In the genomic region with DNA sequence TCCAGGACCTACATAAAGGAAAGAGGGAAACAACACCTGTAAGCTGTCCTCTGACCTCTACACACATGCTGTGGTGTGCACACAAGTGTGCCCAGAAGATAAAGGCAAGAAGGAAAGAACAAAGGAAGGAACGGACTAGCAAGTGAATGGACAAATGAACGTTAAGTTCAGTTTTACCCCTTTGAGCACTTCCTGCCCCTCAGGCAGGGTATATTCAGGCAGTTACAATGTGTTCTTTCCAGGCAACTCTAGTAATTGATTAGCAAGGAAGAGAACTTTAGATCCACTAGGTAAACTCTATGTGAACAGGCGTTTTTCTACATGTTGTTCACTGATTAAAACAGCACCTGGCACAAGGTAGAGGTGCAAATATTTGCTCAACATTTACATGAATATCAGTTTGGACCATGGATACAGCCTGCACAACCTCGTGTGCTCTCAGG, we compare ENCODE assay signal across 23 mouse cellular contexts. TPM values are rescaled to one million over a fixed set of nuclear protein-coding genes. Genes with fewer than 3 reads are reported as not detected.
A peak's percentile ranks its signal among the peaks of the same experiment; 100 is the strongest.
DNase-seq lines count a peak whose midpoint lies in the region; ATAC-seq lines count a peak whose summit lies in the region.
"Had no signal": no experiment of that assay in that cellular context is flagged by ENCODE, and none has a peak within 500 bp of the region (broad histone marks: within the 10 kb centered on the region; RNA-seq: fewer than 3 reads in every experiment).

No protein-coding gene starts in this region.

- H3K4me3 ChIP-seq in intestine, embryonic 14.5 days (ENCODE audit: low read depth, low read length): no peak overlapping the region
- no peak overlapping the region for H3K4me3 ChIP-seq in intestine, embryonic 15.5 days (replicated peaks)
- no peak overlapping the region for H3K4me3 ChIP-seq in liver, embryonic 13.5 days (replicated peaks)
- H3K4me3 ChIP-seq in stomach, embryonic 14.5 days (ENCODE audit: low read depth, low read length): no peak overlapping the region
- H3K4me3 ChIP-seq: forebrain, embryonic 10.5 days; hindbrain, embryonic 12.5 days; limb, embryonic 10.5 days; neural tube, embryonic 15.5 days had no signal

- H3K4me1 ChIP-seq in intestine, embryonic 14.5 days (replicated peaks; ENCODE audit: control insufficient read depth, insufficient read depth, low read length): no peaks in the 10 kb centered on the region
- H3K4me1 ChIP-seq in intestine, embryonic 15.5 days (replicated peaks): no peaks in the 10 kb centered on the region
- H3K4me1 ChIP-seq in liver, embryonic 13.5 days (replicated peaks): no peaks in the 10 kb centered on the region; the same call in 1 of the 2 replicates
- H3K4me1 ChIP-seq in stomach, embryonic 14.5 days (ENCODE audit: control insufficient read depth, insufficient read depth, low read length): no peaks in the 10 kb centered on the region
- H3K4me1 ChIP-seq: forebrain, embryonic 10.5 days; hindbrain, embryonic 12.5 days; limb, embryonic 10.5 days; neural tube, embryonic 15.5 days had no signal

- no peak overlapping the region for H3K4me2 ChIP-seq in intestine, embryonic 14.5 days (ENCODE audit: low read length)
- no peak overlapping the region; the same call in 1 of the 2 replicates for H3K4me2 ChIP-seq in intestine, embryonic 15.5 days (replicated peaks)
- H3K4me2 ChIP-seq in liver, embryonic 13.5 days: no peak overlapping the region
- H3K4me2 ChIP-seq in stomach, embryonic 14.5 days (replicated peaks; ENCODE audit: low read depth, low read length): no peak overlapping the region
- H3K4me2 ChIP-seq: hindbrain, embryonic 12.5 days; midbrain, embryonic 11.5 days; neural tube, embryonic 15.5 days had no signal

- WGBS in intestine, embryonic 14.5 days: 59% methylated on average over 4 of the region's 4 CpGs
- WGBS in intestine, embryonic 15.5 days: 51% methylated on average over 4 of the region's 4 CpGs
- 37% methylated on average over 4 of the region's 4 CpGs for WGBS in liver, embryonic 13.5 days (ENCODE audit: insufficient replicate concordance)
- 60% methylated on average over 4 of the region's 4 CpGs for WGBS in stomach, embryonic 14.5 days

- no peaks in the 10 kb centered on the region for H3K27me3 ChIP-seq in intestine, embryonic 14.5 days (replicated peaks; ENCODE audit: control insufficient read depth, insufficient read depth, low read length)
- no peaks in the 10 kb centered on the region for H3K27me3 ChIP-seq in intestine, embryonic 15.5 days (replicated peaks)
- H3K27me3 ChIP-seq in liver, embryonic 13.5 days: no peaks in the 10 kb centered on the region
- H3K27me3 ChIP-seq in stomach, embryonic 14.5 days (ENCODE audit: control insufficient read depth, insufficient read depth, low read length): no peaks in the 10 kb centered on the region

- ATAC-seq in intestine, embryonic 14.5 days (replicated peaks; ENCODE audit: low FRiP score, low TSS enrichment, low read depth): 0 out of 2 replicates have a peak, but pooled peaks have one; percentile 30
- ATAC-seq in intestine, embryonic 15.5 days: peak; percentile 69
- peak; percentile 48 for ATAC-seq in liver, embryonic 13.5 days (ENCODE audit: low read depth)
- ATAC-seq in stomach, embryonic 14.5 days (ENCODE audit: insufficient number of reproducible peaks, insufficient read depth, low FRiP score, low read depth): peak; percentile 76
- ATAC-seq: forebrain, postnatal 0 days had no signal

- peak overlapping the region; percentile 71 for H3K27ac ChIP-seq in intestine, embryonic 14.5 days (ENCODE audit: low read depth)
- H3K27ac ChIP-seq in intestine, embryonic 15.5 days: peak overlapping the region; percentile 78
- peak overlapping the region; percentile 59 for H3K27ac ChIP-seq in liver, embryonic 13.5 days
- H3K27ac ChIP-seq in stomach, embryonic 14.5 days (ENCODE audit: low read length): peak overlapping the region; percentile 39; the same call in 1 of the 2 replicates
- H3K27ac ChIP-seq: forebrain, embryonic 10.5 days; hindbrain, embryonic 12.5 days; limb, embryonic 10.5 days; neural tube, embryonic 15.5 days had no signal

- H3K36me3 ChIP-seq in intestine, embryonic 14.5 days (ENCODE audit: control insufficient read depth, insufficient read depth, low read length): no peaks in the 10 kb centered on the region
- H3K36me3 ChIP-seq in intestine, embryonic 15.5 days: no peaks in the 10 kb centered on the region
- H3K36me3 ChIP-seq in liver, embryonic 13.5 days: no peaks in the 10 kb centered on the region
- H3K36me3 ChIP-seq in stomach, embryonic 14.5 days (ENCODE audit: control insufficient read depth, insufficient read depth, low read length): no peaks in the 10 kb centered on the region
- H3K36me3 ChIP-seq: forebrain, embryonic 10.5 days; hindbrain, embryonic 12.5 days; limb, embryonic 10.5 days; neural tube, embryonic 15.5 days had no signal

- no peaks in the 10 kb centered on the region for H3K9me3 ChIP-seq in intestine, embryonic 14.5 days (ENCODE audit: control insufficient read depth, low read length)
- H3K9me3 ChIP-seq in intestine, embryonic 15.5 days: no peaks in the 10 kb centered on the region
- no peaks in the 10 kb centered on the region for H3K9me3 ChIP-seq in liver, embryonic 13.5 days (replicated peaks)
- H3K9me3 ChIP-seq in stomach, embryonic 14.5 days (ENCODE audit: control insufficient read depth, low read depth, low read length): no peaks in the 10 kb centered on the region
- H3K9me3 ChIP-seq: forebrain, embryonic 10.5 days; hindbrain, embryonic 12.5 days; limb, embryonic 10.5 days; neural tube, embryonic 15.5 days had no signal

- H3K9ac ChIP-seq in intestine, embryonic 14.5 days (ENCODE audit: low read length): no peak overlapping the region
- no peak overlapping the region for H3K9ac ChIP-seq in intestine, embryonic 15.5 days
- H3K9ac ChIP-seq in liver, embryonic 13.5 days: no peak overlapping the region
- H3K9ac ChIP-seq in stomach, embryonic 14.5 days (replicated peaks; ENCODE audit: low read depth, low read length): no peak overlapping the region
- H3K9ac ChIP-seq: forebrain, postnatal 0 days; hindbrain, embryonic 12.5 days; neural tube, embryonic 15.5 days had no signal

- no peak for DNase-seq in intestine, embryonic 14.5 days (ENCODE audit: low spot score)
- no peak for DNase-seq in liver, embryonic 13.5 days
- no peak for DNase-seq in layer of hippocampus, adult 9-11 months
- no peak for DNase-seq in heart, adult 9 months (ENCODE audit: low spot score in 2 of 2)
- DNase-seq in adipocyte (ENCODE audit: low spot score): no peak
- DNase-seq: adrenal gland, adult 8-10 months; cerebellum, adult 11-12 months; cerebellum, postnatal 10 days; forebrain, postnatal 0 days; gastrocnemius, postnatal 25 days; heart, adult 18-20 months; kidney, postnatal 14 days; lung, adult 2 months; lung, postnatal 14 days; thymus, adult 18-20 months; thymus, postnatal 36 days had no signal

RNA-seq across cellular contexts. Expression of gene Ocln, which starts 8.3 kb away (rescaled TPM):
- polyA plus RNA-seq in intestine, embryonic 14.5 days (2014; fragmentation: Nextera tagmentation; extraction: Ambion mirVana): 71.7 and 74.6 TPM in 2 replicates
- polyA plus RNA-seq in intestine, embryonic 15.5 days (2015; fragmentation: Nextera tagmentation; extraction: Ambion mirVana): 86.9 and 89.1 TPM in 2 replicates
- polyA plus RNA-seq in liver, embryonic 13.5 days (2015; fragmentation: Nextera tagmentation; extraction: Ambion mirVana): 5.3 and 6.4 TPM in 2 replicates
- polyA plus RNA-seq in stomach, embryonic 14.5 days (2014; fragmentation: Nextera tagmentation; extraction: Ambion mirVana): 54.5 and 57.9 TPM in 2 replicates

RNA-seq across cellular contexts. Expression of gene Gtf2h2, which starts 51.9 kb away (rescaled TPM):
- 81.6 and 96.4 TPM in 2 replicates for polyA plus RNA-seq in intestine, embryonic 14.5 days (2014; fragmentation: Nextera tagmentation; extraction: Ambion mirVana)
- polyA plus RNA-seq in intestine, embryonic 15.5 days (2015; fragmentation: Nextera tagmentation; extraction: Ambion mirVana): 78.8 and 79.0 TPM in 2 replicates
- polyA plus RNA-seq in liver, embryonic 13.5 days (2015; fragmentation: Nextera tagmentation; extraction: Ambion mirVana): 42.5 and 47.7 TPM in 2 replicates
- polyA plus RNA-seq in stomach, embryonic 14.5 days (2014; fragmentation: Nextera tagmentation; extraction: Ambion mirVana): 72.8 and 75.7 TPM in 2 replicates
